Mouse (Mus musculus) liver, embryonic 12.5 days (tissue): ENCODE results near the gene Zfp78. TPM values are rescaled to one million over a fixed set of nuclear protein-coding genes. Genes with fewer than 3 reads are reported as not detected.
A peak's percentile ranks its signal among the peaks of the same experiment; 100 is the strongest.

ENCODE experiments used
- ATAC-seq: fragments of 200-750 bp; cut with Nextera tagmentation; 2 replicates; pipeline ENCODE4 v1.8.0; 2017; ENCODE audit warnings: moderate number of reproducible peaks, mild to moderate bottlenecking, moderate library complexity
- H3K27ac ChIP-seq: fragments of 300-500 bp; sonication (generic); 2 replicates; pipeline ENCODE4 v1.5.1; 2016; ENCODE audit warnings: mild to moderate bottlenecking
- H3K27me3 ChIP-seq: fragments of 300-500 bp; sonication (generic); replicated peaks from 2 replicates; pipeline ENCODE4 v1.6.1; 2016; ENCODE audit warnings: mild to moderate bottlenecking, moderate library complexity
- H3K36me3 ChIP-seq: fragments of 300-500 bp; sonication (generic); 2 replicates; pipeline ENCODE4 v1.6.1; 2016; ENCODE audit warnings: mild to moderate bottlenecking, moderate library complexity
- H3K4me1 ChIP-seq: fragments of 300-500 bp; sonication (generic); 2 replicates; pipeline ENCODE4 v1.6.1; 2016
- H3K4me2 ChIP-seq: fragments of 300-500 bp; sonication (generic); 2 replicates; pipeline ENCODE4 v1.6.1; 2016; ENCODE audit warnings: mild to moderate bottlenecking, moderate library complexity
- H3K4me3 ChIP-seq: fragments of 300-500 bp; sonication (generic); 2 replicates; pipeline ENCODE4 v1.5.1; 2016; ENCODE audit warnings: mild to moderate bottlenecking, moderate library complexity
- H3K9ac ChIP-seq: fragments of 300-500 bp; sonication (generic); 2 replicates; pipeline ENCODE4 v1.6.1; 2016; ENCODE audit warnings: mild to moderate bottlenecking, moderate library complexity
- H3K9me3 ChIP-seq: fragments of 300-500 bp; sonication (generic); replicated peaks from 2 replicates; pipeline ENCODE4 v1.6.1; 2016; ENCODE audit warnings: mild to moderate bottlenecking, moderate library complexity
- WGBS: fragments of 180-500 bp; shearing (Covaris S2); methylation state at CpG from one replicate; pipeline ENCODE4 v1.1.7; 2016; ENCODE audit not compliant: insufficient replicate concordance; 5-methylcytosine and 5-hydroxymethylcytosine counted together
- polyA plus RNA-seq: library from polyadenylated mRNA; unstranded; fragments of >200 nt; fragmentation: Nextera tagmentation; extraction: Ambion mirVana; gene quantifications from 2 replicates; pipeline ENCODE4 v1.2.1, GENCODE M21; 2016

Zfp78 gene
- polyA plus RNA-seq, 1 experiment from 2014 or later: 1.3 TPM

GRCm38 (mm10) chr7:6389449-6389848 lies 26.4 kb downstream of the Zfp78 start:
- Histone ChIP-seq H3K36me3 (peaks cover 20% of the 10 kb centered on the region), H3K4me1 (no peaks in the 10 kb centered on the region), H3K4me2 (no peak overlapping the region), H3K9me3 (no peaks in the 10 kb centered on the region), H3K27ac (no peak overlapping the region), H3K9ac (no peak overlapping the region), H3K4me3 (no peak overlapping the region), H3K27me3 (no peaks in the 10 kb centered on the region)
- 48% methylated on average over 5 of the region's 5 CpGs for WGBS
- ATAC-seq: no peak

DNA sequence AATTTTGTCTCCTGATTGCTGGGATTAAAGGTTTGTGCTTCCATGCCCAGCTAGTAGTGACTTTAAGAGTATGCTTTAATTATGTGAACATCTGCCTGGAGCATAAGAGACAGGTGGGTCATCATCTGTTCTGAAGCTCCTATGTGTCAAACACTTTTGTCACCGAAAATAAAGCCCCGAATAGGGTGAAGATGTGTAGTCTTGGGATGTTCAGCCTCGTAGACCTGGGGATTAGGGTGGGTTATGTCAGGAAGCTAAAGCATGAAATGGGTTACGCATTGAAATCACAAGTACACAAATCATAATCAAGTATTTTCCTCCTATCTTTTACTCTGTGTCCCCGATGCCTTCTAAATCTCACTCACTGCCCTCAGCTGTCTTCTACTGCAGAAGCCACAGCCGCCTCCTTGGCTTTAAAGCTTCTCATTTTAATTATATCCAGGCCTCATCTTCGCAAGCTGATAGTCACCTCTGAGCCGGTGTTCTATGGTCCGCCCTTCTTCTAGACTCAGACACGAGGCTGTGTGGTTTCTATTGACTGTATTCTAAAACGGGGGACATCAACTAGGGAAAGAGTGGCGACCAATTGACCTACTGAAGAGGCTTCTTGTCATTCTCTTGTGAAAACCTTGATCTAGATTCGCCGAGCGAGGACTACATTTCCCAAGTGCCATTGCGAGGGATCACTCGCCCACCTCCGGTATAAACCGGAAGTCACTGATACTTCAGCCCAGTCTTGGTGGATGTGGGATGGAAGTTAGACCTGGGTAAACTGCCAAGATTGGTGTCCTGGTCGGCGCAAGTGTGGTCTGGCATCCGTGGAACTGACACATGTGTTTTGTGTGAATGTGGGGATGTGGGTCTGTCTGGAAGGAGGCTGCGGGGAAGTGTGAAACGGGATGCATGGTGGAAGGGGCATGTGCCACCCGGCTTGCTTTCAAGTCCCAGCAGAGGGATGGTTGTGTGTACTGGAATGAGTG lies 35.2 kb downstream of the Zfp78 start, which contains the start of gene Smim17:
TSS of gene Smim17 (plus strand) at position 720 of the 980 bp plus-strand sequence.
- WGBS: 25% methylated on average over 25 of the region's 25 CpGs
- peak within 1 kb of the TSS; percentile 60 for H3K4me3 ChIP-seq
- no peak within 1 kb of the TSS for H3K27ac ChIP-seq
- H3K36me3 ChIP-seq: peaks cover 14% of the 10 kb centered on the region
- peak within 1 kb of the TSS; percentile 58; the same call in 1 of the 2 replicates for H3K9ac ChIP-seq
- peak within 1 kb of the TSS; percentile 71 for H3K4me2 ChIP-seq
- no peaks in the 10 kb centered on the region for H3K9me3 ChIP-seq
- H3K4me1 ChIP-seq: peaks cover 7% of the 10 kb centered on the region
- no peaks in the 10 kb centered on the region for H3K27me3 ChIP-seq
- peak; percentile 75 for ATAC-seq

GRCm38 (mm10) chr7:6410043-6410442 lies 47.0 kb downstream of the Zfp78 start, which contains the start of gene Gm20715:
Gene Gm20715 (plus strand): TSS chr7:6410277.
- Histone ChIP-seq H3K4me1 (no peaks in the 10 kb centered on the region), H3K27ac (no peak within 1 kb of the TSS), H3K9ac (no peak within 1 kb of the TSS), H3K27me3 (peaks cover 2% of the 10 kb centered on the region), H3K4me3 (no peak within 1 kb of the TSS), H3K36me3 (no peaks in the 10 kb centered on the region), H3K4me2 (no peak within 1 kb of the TSS), H3K9me3 (no peaks in the 10 kb centered on the region)
- 2% methylated on average over 17 of the region's 17 CpGs for whole genome bisulfite sequencing
- peak; percentile 83 for ATAC-seq

- Histone ChIP-seq H3K4me3 (no peak overlapping the region), H3K27me3 (peaks cover 4% of the 10 kb centered on the region), H3K4me2 (no peak overlapping the region), H3K27ac (no peak overlapping the region), H3K4me1 (no peaks in the 10 kb centered on the region), H3K9ac (no peak overlapping the region), H3K36me3 (no peaks in the 10 kb centered on the region), H3K9me3 (no peaks in the 10 kb centered on the region)
- ATAC-seq: no peak
- 7% methylated on average over 21 of the region's 22 CpGs for WGBS
Measured at GRCm38 (mm10) chr7:6414626-6415441, 51.8 kb downstream of the Zfp78 start.

DNA sequence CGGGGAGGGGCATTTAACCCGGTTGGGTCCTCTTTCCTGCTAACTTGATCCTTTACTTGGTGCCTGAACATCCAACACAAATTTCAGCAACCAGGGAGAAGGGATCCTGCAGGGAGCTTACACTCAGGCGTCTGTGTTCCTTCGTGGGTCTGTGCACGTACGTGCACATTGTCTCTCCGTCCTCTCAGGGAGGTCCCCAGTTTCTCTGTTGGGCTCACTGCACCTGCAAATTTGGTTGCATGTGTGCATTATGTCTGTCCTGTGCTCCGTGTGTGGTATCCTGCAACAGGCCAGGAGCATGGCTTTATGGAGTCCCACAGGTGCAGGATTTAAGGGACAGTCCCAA lies 52.3 kb downstream of the Zfp78 start:
- Histone ChIP-seq H3K36me3 (no peaks in the 10 kb centered on the region), H3K9ac (no peak overlapping the region), H3K27ac (no peak overlapping the region), H3K27me3 (peaks cover 4% of the 10 kb centered on the region), H3K4me2 (no peak overlapping the region), H3K4me3 (no peak overlapping the region), H3K4me1 (no peaks in the 10 kb centered on the region), H3K9me3 (no peaks in the 10 kb centered on the region)
- no peak for ATAC-seq
- WGBS: 23% methylated on average over 8 of the region's 8 CpGs

- no peak for ATAC-seq
- WGBS: 58% methylated on average over 6 of the region's 6 CpGs
Measured at GRCm38 (mm10) chr7:6419894-6420293, 56.8 kb downstream of the Zfp78 start.

GRCm38 (mm10) chr7:6429381-6429780 lies 66.3 kb downstream of the Zfp78 start:
- H3K27ac ChIP-seq: no peak overlapping the region
- H3K9ac ChIP-seq: no peak overlapping the region
- no peaks in the 10 kb centered on the region for H3K4me1 ChIP-seq
- no peak for ATAC-seq
- WGBS: 75% methylated on average over 3 of the region's 3 CpGs
- no peak overlapping the region for H3K4me3 ChIP-seq
- H3K4me2 ChIP-seq: no peak overlapping the region
- H3K27me3 ChIP-seq: no peaks in the 10 kb centered on the region
- peaks cover 10% of the 10 kb centered on the region; the same call in 1 of the 2 replicates for H3K9me3 ChIP-seq
- H3K36me3 ChIP-seq: no peaks in the 10 kb centered on the region

More at GRCm38 (mm10) chr7:6419894-6420293, 56.8 kb downstream of the Zfp78 start:
- Histone ChIP-seq H3K27me3 (peaks cover 3% of the 10 kb centered on the region), H3K4me2 (no peak overlapping the region), H3K4me1 (no peaks in the 10 kb centered on the region), H3K9ac (no peak overlapping the region), H3K36me3 (no peaks in the 10 kb centered on the region), H3K9me3 (no peaks in the 10 kb centered on the region), H3K27ac (no peak overlapping the region), H3K4me3 (no peak overlapping the region)

DNA sequence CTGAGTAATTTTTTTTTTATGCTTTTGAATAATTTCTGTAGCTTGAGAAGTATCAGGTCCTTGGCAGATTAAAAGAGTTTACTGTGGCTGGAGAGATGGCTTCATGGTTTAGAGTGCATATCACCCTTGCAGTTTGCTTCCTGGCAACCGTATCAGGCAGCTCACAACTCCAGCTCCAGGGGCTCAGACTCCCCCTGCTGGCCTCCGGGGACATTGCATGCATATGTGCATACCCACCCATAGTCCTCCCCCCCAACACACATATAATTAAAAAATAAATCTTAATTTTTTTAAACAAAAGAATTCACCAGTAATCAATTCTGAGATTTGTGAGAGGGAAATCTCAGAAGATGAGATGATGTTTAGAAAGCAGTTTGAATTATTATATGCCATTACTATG lies 67.3 kb downstream of the Zfp78 start:
- no peaks in the 10 kb centered on the region for H3K4me1 ChIP-seq
- H3K27ac ChIP-seq: no peak overlapping the region
- 22% methylated on average over 2 of the region's 2 CpGs for WGBS
- H3K36me3 ChIP-seq: no peaks in the 10 kb centered on the region
- ATAC-seq: no peak
- peaks cover 10% of the 10 kb centered on the region; the same call in 1 of the 2 replicates for H3K9me3 ChIP-seq
- H3K27me3 ChIP-seq: no peaks in the 10 kb centered on the region
- H3K4me3 ChIP-seq: no peak overlapping the region
- H3K9ac ChIP-seq: no peak overlapping the region
- no peak overlapping the region for H3K4me2 ChIP-seq

Other genes starting within 250 kb of the Zfp78 start
- 17.3 and 18.0 TPM in 2 replicates for gene Zfp787, start 207.3 kb upstream of the Zfp78 start, polyA plus RNA-seq
- gene Zfp444, start 191.1 kb upstream of the Zfp78 start, polyA plus RNA-seq: 25.5 and 26.3 TPM in 2 replicates
- not detected in 2 replicates for gene Galp, start 166.2 kb upstream of the Zfp78 start, polyA plus RNA-seq
- gene Zscan5b, start 141.0 kb upstream of the Zfp78 start, polyA plus RNA-seq: not detected in 2 replicates
- gene Epp13, start 110.6 kb upstream of the Zfp78 start, polyA plus RNA-seq: not detected in 2 replicates
- 8.1 and 8.2 TPM in 2 replicates for gene Zfp667, start 76.7 kb upstream of the Zfp78 start, polyA plus RNA-seq
- gene Zfp583, start 32.0 kb upstream of the Zfp78 start, polyA plus RNA-seq: 1.6 and 2.1 TPM in 2 replicates
- 0.50 and 0.57 TPM in 2 replicates for gene Gm3854, start 19.5 kb upstream of the Zfp78 start, polyA plus RNA-seq
- gene Zfp28, start 20.0 kb downstream of the Zfp78 start, polyA plus RNA-seq: 1.7 TPM in 2 replicates
- 0.10 TPM in 1 of 2 replicates, not detected in the other for gene Smim17, start 35.4 kb downstream of the Zfp78 start, polyA plus RNA-seq
- gene Gm20715, start 47.0 kb downstream of the Zfp78 start, polyA plus RNA-seq: not detected in 2 replicates
- gene Olfr1344, start 75.4 kb downstream of the Zfp78 start, polyA plus RNA-seq: not detected in 2 replicates
- not detected in 2 replicates for gene Olfr1336, start 92.9 kb downstream of the Zfp78 start, polyA plus RNA-seq
- not detected in 2 replicates for gene Olfr1346, start 103.8 kb downstream of the Zfp78 start, polyA plus RNA-seq
- gene Olfr5, start 123.7 kb downstream of the Zfp78 start, polyA plus RNA-seq: not detected in 2 replicates
- not detected in 2 replicates for gene Olfr1347, start 136.5 kb downstream of the Zfp78 start, polyA plus RNA-seq
- gene Olfr1348, start 145.5 kb downstream of the Zfp78 start, polyA plus RNA-seq: not detected in 2 replicates
- not detected in 2 replicates for gene Olfr1349, start 159.7 kb downstream of the Zfp78 start, polyA plus RNA-seq
- gene Olfr1350, start 201.6 kb downstream of the Zfp78 start, polyA plus RNA-seq: not detected in 2 replicates